Mouse (Mus musculus): ENCODE results near the gene Dlg2. TPM values are rescaled to one million over a fixed set of nuclear protein-coding genes. Genes with fewer than 3 reads are reported as not detected.

Gene Dlg2
- polyA plus RNA-seq, 1 experiment from 2014 or later, result 1.4 TPM

- no peaks in the 10 kb centered on the region for H3K9me3 ChIP-seq (replicated peaks)
- H3K9ac ChIP-seq, result no peak overlapping the region
- H3K4me1 ChIP-seq, result no peaks in the 10 kb centered on the region
- no peak overlapping the region for H3K4me2 ChIP-seq
- no peak overlapping the region for H3K27ac ChIP-seq
- WGBS, result 57% methylated on average over 3 of the region's 3 CpGs
- no peak overlapping the region for H3K4me3 ChIP-seq (replicated peaks)
- H3K36me3 ChIP-seq, result no peaks in the 10 kb centered on the region
- ATAC-seq (replicated peaks; ENCODE audit: low FRiP score), result no peak
- no peaks in the 10 kb centered on the region for H3K27me3 ChIP-seq
Measured at GRCm38 (mm10) chr7:92125886-92126285, 1649.4 kb downstream of the Dlg2 start.

GRCm38 (mm10) chr7:92134301-92134700 lies 1657.8 kb downstream of the Dlg2 start:
- Histone ChIP-seq H3K4me3 (replicated peaks) (no peak overlapping the region), H3K9ac (no peak overlapping the region), H3K4me1 (no peaks in the 10 kb centered on the region), H3K27me3 (no peaks in the 10 kb centered on the region), H3K27ac (no peak overlapping the region), H3K9me3 (replicated peaks) (no peaks in the 10 kb centered on the region), H3K4me2 (no peak overlapping the region), H3K36me3 (no peaks in the 10 kb centered on the region)
- WGBS, result 59% methylated on average over 3 of the region's 3 CpGs
- no peak for ATAC-seq (replicated peaks; ENCODE audit: low FRiP score)

GRCm38 (mm10) chr7:92135624-92136023 lies 1659.2 kb downstream of the Dlg2 start:
- no peak overlapping the region for H3K9ac ChIP-seq
- no peaks in the 10 kb centered on the region for H3K36me3 ChIP-seq
- H3K9me3 ChIP-seq (replicated peaks), result no peaks in the 10 kb centered on the region
- no peaks in the 10 kb centered on the region for H3K27me3 ChIP-seq
- no peaks in the 10 kb centered on the region for H3K4me1 ChIP-seq
- no peak overlapping the region for H3K4me2 ChIP-seq
- H3K4me3 ChIP-seq (replicated peaks), result no peak overlapping the region
- WGBS, result 64% methylated on average over 2 of the region's 2 CpGs
- ATAC-seq (replicated peaks; ENCODE audit: low FRiP score), result no peak
- H3K27ac ChIP-seq, result no peak overlapping the region

GRCm38 (mm10) chr7:92140051-92140817 lies 1663.8 kb downstream of the Dlg2 start:
- H3K4me3 ChIP-seq (replicated peaks), result no peak overlapping the region

GRCm38 (mm10) chr7:92147499-92147898 lies 1671.0 kb downstream of the Dlg2 start:
- Histone ChIP-seq H3K9me3 (replicated peaks) (no peaks in the 10 kb centered on the region), H3K4me2 (no peak overlapping the region), H3K4me1 (no peaks in the 10 kb centered on the region), H3K4me3 (replicated peaks) (no peak overlapping the region), H3K27ac (no peak overlapping the region), H3K9ac (no peak overlapping the region), H3K36me3 (no peaks in the 10 kb centered on the region), H3K27me3 (no peaks in the 10 kb centered on the region)
- WGBS, result 98% methylated on average over 1 of the region's 1 CpGs
- ATAC-seq (replicated peaks; ENCODE audit: low FRiP score), result no peak

More at GRCm38 (mm10) chr7:92140051-92140817, 1663.8 kb downstream of the Dlg2 start:
- H3K27me3 ChIP-seq, result no peaks in the 10 kb centered on the region
- H3K27ac ChIP-seq, result no peak overlapping the region
- no peaks in the 10 kb centered on the region for H3K36me3 ChIP-seq
- H3K4me2 ChIP-seq, result no peak overlapping the region
- no peak overlapping the region for H3K9ac ChIP-seq
- 80% methylated on average over 9 of the region's 9 CpGs for WGBS
- H3K9me3 ChIP-seq (replicated peaks), result no peaks in the 10 kb centered on the region
- no peak for ATAC-seq (replicated peaks; ENCODE audit: low FRiP score)
- no peaks in the 10 kb centered on the region for H3K4me1 ChIP-seq

GRCm38 (mm10) chr7:92150768-92151167 lies 1674.3 kb downstream of the Dlg2 start:
- no peak for ATAC-seq (replicated peaks; ENCODE audit: low FRiP score)
- WGBS, result 59% methylated on average over 3 of the region's 3 CpGs
- Histone ChIP-seq H3K27ac (no peak overlapping the region), H3K36me3 (no peaks in the 10 kb centered on the region), H3K9me3 (replicated peaks) (no peaks in the 10 kb centered on the region), H3K9ac (no peak overlapping the region), H3K4me3 (replicated peaks) (no peak overlapping the region), H3K4me2 (no peak overlapping the region), H3K27me3 (no peaks in the 10 kb centered on the region), H3K4me1 (no peaks in the 10 kb centered on the region)

- ATAC-seq (replicated peaks; ENCODE audit: low FRiP score), result no peak
- Histone ChIP-seq H3K4me3 (replicated peaks) (no peak overlapping the region), H3K27me3 (no peaks in the 10 kb centered on the region), H3K9me3 (replicated peaks) (no peaks in the 10 kb centered on the region), H3K9ac (no peak overlapping the region), H3K36me3 (no peaks in the 10 kb centered on the region), H3K27ac (no peak overlapping the region), H3K4me2 (no peak overlapping the region), H3K4me1 (no peaks in the 10 kb centered on the region)
Measured at GRCm38 (mm10) chr7:92154603-92155002, 1678.1 kb downstream of the Dlg2 start.

GRCm38 (mm10) chr7:92163150-92163549 lies 1686.7 kb downstream of the Dlg2 start:
- Histone ChIP-seq H3K4me2 (no peak overlapping the region), H3K4me3 (replicated peaks) (no peak overlapping the region), H3K9ac (no peak overlapping the region), H3K4me1 (no peaks in the 10 kb centered on the region), H3K27me3 (no peaks in the 10 kb centered on the region), H3K9me3 (replicated peaks) (no peaks in the 10 kb centered on the region), H3K36me3 (no peaks in the 10 kb centered on the region), H3K27ac (no peak overlapping the region)
- WGBS, result 90% methylated on average over 2 of the region's 2 CpGs
- no peak for ATAC-seq (replicated peaks; ENCODE audit: low FRiP score)

GRCm38 (mm10) chr7:92164316-92164715 lies 1687.8 kb downstream of the Dlg2 start:
- no peak overlapping the region for H3K27ac ChIP-seq
- 80% methylated on average over 2 of the region's 2 CpGs for WGBS
- H3K4me1 ChIP-seq, result no peaks in the 10 kb centered on the region
- H3K9me3 ChIP-seq (replicated peaks), result no peaks in the 10 kb centered on the region
- no peaks in the 10 kb centered on the region for H3K36me3 ChIP-seq
- no peak overlapping the region for H3K4me2 ChIP-seq
- no peak overlapping the region for H3K9ac ChIP-seq
- no peak for ATAC-seq (replicated peaks; ENCODE audit: low FRiP score)
- no peak overlapping the region for H3K4me3 ChIP-seq (replicated peaks)
- no peaks in the 10 kb centered on the region for H3K27me3 ChIP-seq

GRCm38 (mm10) chr7:92164875-92165518 lies 1688.5 kb downstream of the Dlg2 start:
- no peak overlapping the region for H3K4me3 ChIP-seq (replicated peaks)
- H3K4me2 ChIP-seq, result no peak overlapping the region
- no peaks in the 10 kb centered on the region for H3K4me1 ChIP-seq
- WGBS, result 88% methylated on average over 6 of the region's 6 CpGs
- H3K36me3 ChIP-seq, result no peaks in the 10 kb centered on the region
- ATAC-seq (replicated peaks; ENCODE audit: low FRiP score), result no peak
- H3K27ac ChIP-seq, result no peak overlapping the region
- H3K27me3 ChIP-seq, result no peaks in the 10 kb centered on the region
- H3K9ac ChIP-seq, result no peak overlapping the region
- no peaks in the 10 kb centered on the region for H3K9me3 ChIP-seq (replicated peaks)

GRCm38 (mm10) chr7:92180029-92180428 lies 1703.6 kb downstream of the Dlg2 start:
- H3K9ac ChIP-seq, result peak overlapping the region; percentile 37; the same call in 1 of the 2 replicates
- no peak overlapping the region for H3K27ac ChIP-seq
- peaks cover 13% of the 10 kb centered on the region for H3K27me3 ChIP-seq
- ATAC-seq (replicated peaks; ENCODE audit: low FRiP score), result no peak
- peak overlapping the region; percentile 46; the same call in 1 of the 2 replicates for H3K4me3 ChIP-seq (replicated peaks)
- peaks cover 23% of the 10 kb centered on the region for H3K4me1 ChIP-seq
- 43% methylated on average over 5 of the region's 5 CpGs for WGBS
- peak overlapping the region; percentile 67 for H3K4me2 ChIP-seq
- no peaks in the 10 kb centered on the region for H3K36me3 ChIP-seq
- no peaks in the 10 kb centered on the region for H3K9me3 ChIP-seq (replicated peaks)

GRCm38 (mm10) chr7:92180591-92181587 lies 1704.4 kb downstream of the Dlg2 start:
- H3K27me3 ChIP-seq, result peaks cover 13% of the 10 kb centered on the region
- peaks cover 23% of the 10 kb centered on the region for H3K4me1 ChIP-seq
- no peaks in the 10 kb centered on the region for H3K9me3 ChIP-seq (replicated peaks)
- H3K4me2 ChIP-seq, result peak overlapping the region; percentile 67
- H3K36me3 ChIP-seq, result no peaks in the 10 kb centered on the region
- no peak overlapping the region for H3K27ac ChIP-seq
- H3K4me3 ChIP-seq (replicated peaks), result peak overlapping the region; percentile 46
- H3K9ac ChIP-seq, result peak overlapping the region; percentile 37
- peak; percentile 65 for ATAC-seq (replicated peaks; ENCODE audit: low FRiP score)
- WGBS, result 17% methylated on average over 29 of the region's 29 CpGs

All from kidney, embryonic 15.5 days (tissue).